Mouse (Mus musculus): Measurements from ENCODE around the gene Focad.

Focad gene

DNA sequence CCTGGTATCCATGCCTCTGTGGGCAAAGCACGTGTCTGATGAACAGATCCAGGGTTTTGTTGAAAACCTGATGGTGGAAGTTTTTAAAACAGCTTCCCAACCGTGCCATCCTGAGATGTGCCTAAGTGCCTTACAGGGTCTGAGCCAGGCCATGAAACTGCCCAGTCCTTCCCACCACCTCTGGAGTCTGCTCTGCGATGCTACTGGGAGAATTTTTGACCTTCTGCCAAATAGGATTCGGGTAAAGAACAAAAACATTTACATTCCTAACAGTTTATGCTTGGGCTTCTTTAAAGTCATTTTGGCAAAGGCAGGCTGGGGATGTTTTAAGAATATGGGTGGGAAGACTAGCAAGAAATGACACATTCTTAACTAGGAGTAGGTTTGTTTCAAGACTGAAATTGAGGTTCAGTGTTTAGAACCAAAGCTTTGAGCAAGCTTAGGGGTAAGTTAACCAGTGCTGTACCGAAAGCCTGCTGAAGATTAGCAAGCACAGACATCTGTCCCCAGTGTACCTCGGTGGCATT lies 302.6 kb downstream of the Focad start:
- CTCF ChIA-PET: no interaction called here

DNA sequence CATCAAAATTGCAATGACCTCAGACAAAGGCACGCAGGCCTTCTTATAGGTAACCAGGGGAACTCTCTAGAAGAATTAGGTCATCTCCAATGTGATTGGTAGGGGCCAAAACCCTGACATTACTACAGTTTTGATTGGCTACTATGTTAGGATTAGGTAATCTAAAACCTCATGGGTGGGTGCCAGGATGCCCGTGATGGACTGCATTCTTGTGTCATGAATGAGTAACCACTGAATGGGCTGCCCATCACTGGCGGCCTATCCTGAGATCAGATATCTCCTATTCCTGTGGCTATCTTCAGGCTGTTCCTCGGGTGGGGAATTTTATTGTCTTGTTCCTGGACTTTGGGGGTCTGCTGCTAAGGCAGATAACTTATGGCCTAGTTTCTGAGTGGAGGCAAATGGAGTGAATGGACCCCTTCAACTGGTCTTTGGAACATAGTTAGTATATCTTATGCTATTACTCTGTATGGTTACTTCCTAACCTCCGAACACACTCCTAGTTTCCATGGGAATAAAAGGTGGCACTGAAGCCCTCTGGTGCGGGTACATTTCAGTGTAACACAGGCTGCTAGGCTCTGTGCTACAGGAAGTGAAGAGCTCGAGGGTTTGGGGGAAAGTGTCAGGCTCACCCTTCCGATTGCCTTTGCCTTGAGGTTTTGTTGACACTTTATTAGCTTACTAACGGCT lies 306.0 kb downstream of the Focad start:
- CTCF ChIA-PET: no interaction called here

- CTCF ChIA-PET: no interaction called here
These were observed 306.5 kb downstream of the Focad start for GRCm38 (mm10) chr4:88400992-88401313.

GRCm38 (mm10) chr4:88402884-88403283 lies 308.5 kb downstream of the Focad start:
- CTCF ChIA-PET: no interaction called here

GRCm38 (mm10) chr4:88406887-88407696 lies 312.7 kb downstream of the Focad start:
- CTCF ChIA-PET: no interaction called here

GRCm38 (mm10) chr4:88409279-88409678 lies 314.9 kb downstream of the Focad start:
- CTCF ChIA-PET: no interaction called here

DNA sequence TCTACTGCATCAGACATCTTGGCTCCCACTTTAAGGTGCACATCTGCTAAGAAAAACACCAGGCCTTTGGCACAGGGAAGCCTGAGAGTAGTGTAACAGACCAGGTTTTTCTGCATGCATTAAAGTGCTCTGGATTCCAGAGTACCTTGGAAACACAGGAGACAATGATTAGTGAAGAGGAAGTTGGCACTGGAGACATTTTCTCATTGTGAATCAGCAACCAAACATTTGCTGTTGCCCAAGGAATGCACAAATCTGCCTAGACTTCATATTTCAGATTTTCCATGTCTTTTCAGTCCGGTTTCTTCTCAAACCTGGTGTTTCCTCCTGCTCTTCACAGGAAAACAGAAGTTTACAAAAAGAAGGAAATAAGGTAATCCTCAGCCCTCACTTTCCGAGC lies 317.9 kb downstream of the Focad start:
- CTCF ChIA-PET: no interaction called here

DNA sequence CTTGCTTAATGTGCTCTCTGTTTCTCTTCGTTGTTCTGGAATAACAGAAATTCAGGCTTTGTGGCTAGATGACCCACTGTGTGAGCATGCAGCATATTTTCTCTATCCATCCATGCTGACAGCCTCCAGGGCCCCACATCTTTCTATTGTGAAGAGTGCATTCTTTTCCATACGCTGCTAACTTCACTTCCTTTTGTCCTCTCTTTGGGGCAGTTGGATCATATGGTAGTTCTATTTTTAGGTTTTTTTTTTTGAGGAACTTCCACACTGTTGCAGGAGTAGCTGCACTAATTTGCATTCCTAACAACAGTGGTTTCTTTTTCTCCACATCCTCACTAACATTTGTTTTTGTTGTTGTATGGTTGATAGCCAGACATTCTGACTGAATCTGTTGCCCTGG lies 320.6 kb downstream of the Focad start:
- CTCF ChIA-PET: no interaction called here

DNA sequence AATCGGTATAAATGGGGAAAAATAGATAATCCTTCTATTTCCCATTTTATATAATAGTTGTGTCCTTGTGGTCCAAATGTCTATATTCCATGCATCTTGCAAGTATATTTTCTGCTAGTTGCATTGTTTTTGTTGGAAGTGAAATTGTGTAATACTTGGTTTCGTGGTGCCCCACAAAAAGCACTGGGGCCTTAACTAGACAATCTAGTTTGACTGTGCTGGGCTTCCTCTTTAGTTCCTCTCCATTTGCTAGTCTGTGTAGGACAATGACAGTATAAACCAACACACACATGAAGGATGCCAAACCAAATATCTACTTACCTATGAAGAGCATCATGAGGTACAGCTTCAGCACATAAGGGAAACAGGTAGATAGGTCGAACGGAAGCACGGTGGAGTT lies 324.9 kb downstream of the Focad start:
- CTCF ChIA-PET: interaction anchor here (0.8 kb wide), 1 partner anchor 403 kb away, joined by 4 read pairs; no protein-coding TSS in a partner anchor

- CTCF ChIA-PET: no interaction called here
These were observed 330.1 kb downstream of the Focad start for GRCm38 (mm10) chr4:88424563-88424962.

DNA sequence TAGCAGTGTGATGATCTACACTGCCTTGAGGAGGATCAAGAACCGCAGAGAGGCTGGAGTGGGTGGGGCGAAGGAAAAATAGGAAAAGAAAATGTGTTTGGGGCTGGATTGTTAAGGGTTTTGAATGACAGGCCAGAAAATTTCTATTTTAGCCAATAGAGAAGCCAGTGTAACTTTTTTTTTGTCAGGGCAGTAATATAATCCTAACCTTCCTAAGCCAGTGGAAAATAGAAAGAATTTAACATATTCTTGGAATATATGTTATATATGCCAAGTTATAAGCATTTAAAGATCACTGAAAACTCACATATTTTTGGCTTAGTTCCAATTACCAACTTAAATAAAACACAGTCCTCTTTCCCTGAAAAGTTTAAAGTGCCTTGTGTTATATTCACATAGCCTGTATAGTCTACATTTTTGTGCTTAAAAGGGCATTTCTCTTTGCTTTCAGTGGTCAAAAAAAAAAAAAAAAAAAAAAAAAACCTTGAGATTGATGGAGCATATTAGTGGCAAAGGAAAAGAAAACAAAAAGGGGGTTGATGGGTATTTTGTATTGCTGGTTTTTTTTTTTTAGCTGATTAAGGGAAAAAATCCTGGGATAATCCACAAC lies 333.3 kb downstream of the Focad start:
- CTCF ChIA-PET: no interaction called here

- CTCF ChIA-PET: no interaction called here
These were observed 338.1 kb downstream of the Focad start for GRCm38 (mm10) chr4:88432412-88433024.

- CTCF ChIA-PET: no interaction called here
These were observed 342.2 kb downstream of the Focad start for GRCm38 (mm10) chr4:88436593-88437165.

GRCm38 (mm10) chr4:88437166-88437565 lies 342.7 kb downstream of the Focad start:
- CTCF ChIA-PET: no interaction called here

DNA sequence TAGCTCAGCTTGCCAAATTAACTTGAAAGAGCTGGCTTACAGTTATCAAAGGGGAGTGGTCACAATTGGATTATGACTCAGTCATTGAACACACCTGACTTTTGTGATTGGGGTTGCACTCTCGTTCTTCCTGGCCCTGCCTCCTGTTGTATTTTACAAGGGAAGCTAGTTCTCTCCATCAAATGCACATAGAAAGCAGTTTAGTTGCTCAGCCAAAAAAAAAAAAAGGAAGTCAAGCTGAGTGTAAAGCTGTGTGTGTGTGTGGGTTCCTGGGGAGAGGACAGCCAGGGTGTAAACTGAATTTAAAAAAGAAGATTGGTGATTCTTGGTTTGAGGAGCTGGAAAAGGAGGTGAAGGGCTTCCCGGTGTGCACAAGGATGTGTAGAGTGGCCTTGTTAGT lies 343.5 kb downstream of the Focad start:
- CTCF ChIA-PET: interaction anchor here (0.6 kb wide), 1 partner anchor 1883 kb away, joined by 3 read pairs; no protein-coding TSS in a partner anchor

DNA sequence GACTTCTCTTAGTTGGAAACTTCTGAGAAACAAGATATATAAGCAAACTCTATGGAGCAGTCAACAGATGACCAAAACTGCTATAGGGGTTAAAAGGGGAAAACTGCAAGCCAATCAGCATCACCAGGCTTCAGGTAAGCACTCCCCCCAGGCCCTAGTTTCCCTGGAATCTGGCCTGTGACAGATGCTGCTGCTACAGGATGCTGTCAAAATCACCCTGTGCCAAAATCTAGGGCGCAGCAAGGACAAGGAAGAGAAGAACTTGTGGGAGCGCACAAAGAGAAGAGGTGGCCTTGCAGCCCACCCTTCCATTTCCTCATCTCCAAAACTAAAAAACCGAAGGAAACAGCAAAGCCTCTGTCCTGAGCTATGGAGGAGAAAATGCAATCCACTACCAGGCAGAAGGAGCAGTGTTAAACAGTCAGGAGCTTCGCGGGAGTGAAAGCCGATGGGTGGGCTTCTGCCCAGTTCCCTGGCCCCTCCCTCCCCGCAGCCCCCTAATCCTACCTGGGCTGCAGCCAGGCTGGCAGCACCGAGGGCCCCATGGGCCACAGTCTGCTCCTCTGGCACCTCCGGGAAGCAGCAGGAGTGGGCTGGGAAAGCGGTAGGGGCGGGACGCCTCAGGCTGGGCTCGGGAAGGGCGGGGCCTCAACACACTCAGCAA lies 344.0 kb downstream of the Focad start, which contains the start of gene Hacd4:
Gene Hacd4, minus strand, starts transcription at position 603 of the 664 bp plus-strand sequence.
- CTCF ChIA-PET: interaction anchor here (0.6 kb wide), 1 partner anchor 1884 kb away, joined by 3 read pairs; no protein-coding TSS in a partner anchor

GRCm38 (mm10) chr4:88438990-88439329 lies 344.5 kb downstream of the Focad start:
- CTCF ChIA-PET: no interaction called here

DNA sequence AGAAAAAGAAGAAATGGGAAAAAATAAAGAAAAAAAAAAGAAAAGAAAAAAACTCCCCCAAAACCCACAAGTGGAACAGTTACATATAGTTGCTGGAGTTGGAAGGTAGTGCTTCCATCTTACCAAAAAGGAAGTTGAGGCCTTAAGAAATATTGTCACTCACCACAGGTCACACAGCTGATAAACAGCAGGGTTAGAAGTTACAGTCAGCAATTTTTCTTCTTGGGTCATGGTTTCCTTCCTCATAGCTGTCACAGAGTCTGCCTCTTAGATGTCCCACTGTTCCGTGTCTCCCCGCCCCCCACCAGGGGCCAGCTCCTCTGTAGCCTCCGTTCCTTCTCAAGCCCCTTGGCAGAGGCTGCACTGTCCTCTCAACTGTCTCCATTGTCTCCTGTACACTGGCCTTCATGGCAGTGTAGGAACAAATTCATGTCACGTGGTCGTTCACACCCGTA lies 345.3 kb downstream of the Focad start:
- CTCF ChIA-PET: no interaction called here

DNA sequence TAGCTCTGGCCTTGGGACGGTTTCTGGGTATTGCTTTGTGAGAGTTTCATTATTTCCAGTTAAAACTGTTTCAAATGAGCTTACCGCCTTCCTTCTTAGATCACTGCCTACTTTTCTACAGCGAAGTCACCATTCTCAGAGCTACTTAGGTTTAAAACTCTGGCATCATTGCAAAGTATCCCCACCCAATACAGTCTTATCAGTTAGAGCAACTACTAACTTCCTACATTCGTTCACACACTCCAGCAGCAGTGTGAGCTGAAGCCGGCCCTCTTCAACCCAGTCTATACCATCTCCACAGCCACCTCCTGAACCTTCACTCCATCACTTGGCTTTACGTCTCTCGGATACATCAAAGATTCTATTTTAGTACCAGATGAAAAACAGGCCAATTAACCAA lies 346.4 kb downstream of the Focad start:
- CTCF ChIA-PET: no interaction called here

DNA sequence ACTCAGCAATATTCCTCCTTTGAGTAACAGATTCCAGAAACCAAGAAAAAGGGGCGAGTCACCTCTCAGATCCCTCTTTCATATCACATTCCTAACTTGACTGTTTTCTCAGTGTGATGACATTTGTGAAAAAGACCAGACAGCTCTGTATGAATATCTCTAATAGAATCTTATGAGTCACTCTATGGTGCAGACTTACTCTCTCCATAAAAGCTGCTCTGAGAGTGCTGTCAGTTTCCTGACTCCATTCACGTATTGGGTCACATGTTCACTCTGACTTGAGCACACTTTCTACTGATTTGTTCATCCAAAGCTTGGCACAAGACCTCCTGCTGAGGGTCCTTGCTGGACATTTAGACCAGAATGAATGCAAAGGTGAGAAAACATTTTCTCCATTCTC lies 354.5 kb downstream of the Focad start:
- CTCF ChIA-PET: interaction anchor here (1.1 kb wide), 1 partner anchor 418 kb away, joined by 3 read pairs; no protein-coding TSS in a partner anchor

DNA sequence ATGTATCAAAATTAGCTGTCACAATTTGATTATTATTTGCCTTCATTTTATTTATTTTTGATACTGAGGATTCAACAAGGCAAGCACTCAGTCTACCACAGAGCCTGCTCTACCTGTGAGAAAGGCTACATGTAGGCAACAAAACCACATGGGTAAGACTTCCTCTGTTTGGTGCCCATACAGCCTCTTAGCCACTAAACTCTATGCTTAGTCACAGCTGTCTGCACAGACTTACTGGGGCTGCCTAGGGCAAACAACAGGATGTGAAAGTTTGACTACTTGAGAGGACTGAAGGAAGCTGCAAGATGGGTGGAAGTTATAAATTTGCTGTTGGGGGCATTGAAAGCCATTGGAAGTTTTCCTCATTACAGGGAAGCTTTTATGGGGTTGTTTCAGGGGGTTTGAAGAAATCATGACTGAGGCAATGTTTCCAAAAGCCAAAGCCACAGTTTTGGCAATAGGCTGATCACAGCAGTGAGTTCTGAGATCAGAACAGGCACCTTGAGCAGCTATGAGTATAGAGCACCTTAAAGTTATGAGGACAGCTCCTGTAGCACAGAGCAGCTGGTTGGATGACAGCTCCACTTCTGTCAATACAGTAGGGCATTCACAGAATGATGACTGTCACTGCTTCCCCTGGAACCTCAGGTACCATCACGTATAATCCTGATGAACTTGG lies 355.8 kb downstream of the Focad start:
- CTCF ChIA-PET: no interaction called here
